14 mouse cellular contexts compared by ENCODE assay signal in genomic region chr1:73507071-73507754, GRCm38 (mm10).
A peak's percentile ranks its signal among the peaks of the same experiment; 100 is the strongest.
DNase-seq lines count a peak whose midpoint lies in the region; ATAC-seq lines count a peak whose summit lies in the region.
"Had no signal": no experiment of that assay in that cellular context is flagged by ENCODE, and none has a peak within 500 bp of the region (broad histone marks: within the 10 kb centered on the region; RNA-seq: fewer than 3 reads in every experiment).

No protein-coding gene starts in this region.

- no peak overlapping the region for H3K4me2 ChIP-seq in stomach, embryonic 14.5 days (replicated peaks; ENCODE audit: low read depth, low read length)
- no peak overlapping the region for H3K4me2 ChIP-seq in forebrain, embryonic 16.5 days (ENCODE audit: low read length)
- H3K4me2 ChIP-seq: heart, embryonic 11.5 days; hindbrain, embryonic 14.5 days; liver, embryonic 15.5 days; midbrain, embryonic 11.5 days had no signal

- no peaks in the 10 kb centered on the region for H3K9me3 ChIP-seq in heart, embryonic 10.5 days
- H3K9me3 ChIP-seq in stomach, embryonic 14.5 days (ENCODE audit: control insufficient read depth, low read depth, low read length), result no peaks in the 10 kb centered on the region
- H3K9me3 ChIP-seq in forebrain, embryonic 16.5 days (ENCODE audit: control insufficient read depth, low read length), result no peaks in the 10 kb centered on the region
- H3K9me3 ChIP-seq: liver, embryonic 15.5 days had no signal

- DNase-seq in heart, postnatal 4 days, result peak; percentile 10
- no peak for DNase-seq in heart, embryonic 10.5 days (ENCODE audit: low spot score)
- DNase-seq in adrenal gland, adult 18-20 months (ENCODE audit: low spot score in 2 of 2), result peak; percentile 31 to 48
- DNase-seq in kidney, adult 8-10 months, result peak; percentile 37 to 60
- DNase-seq in frontal cortex, postnatal 25 days (ENCODE audit: low spot score in 2 of 2), result no peak
- no peak for DNase-seq in spleen, postnatal 36 days (ENCODE audit: low spot score in 2 of 2)
- DNase-seq: forebrain, postnatal 0 days; thymus, postnatal 25 days had no signal

- ATAC-seq in stomach, embryonic 14.5 days (ENCODE audit: insufficient number of reproducible peaks, insufficient read depth, low FRiP score, low read depth), result peak; percentile 42; the same call in 1 of the 2 replicates
- no peak for ATAC-seq in forebrain, embryonic 16.5 days
- ATAC-seq: forebrain, postnatal 0 days had no signal

- 75% methylated on average over 10 of the region's 10 CpGs for WGBS in heart, embryonic 10.5 days
- WGBS in stomach, embryonic 14.5 days, result 30% methylated on average over 10 of the region's 10 CpGs
- WGBS in forebrain, embryonic 16.5 days, result 47% methylated on average over 10 of the region's 10 CpGs

- H3K4me3 ChIP-seq in heart, embryonic 10.5 days, result no peak overlapping the region
- no peak overlapping the region for H3K4me3 ChIP-seq in stomach, embryonic 14.5 days (ENCODE audit: low read depth, low read length)
- no peak overlapping the region for H3K4me3 ChIP-seq in forebrain, embryonic 16.5 days (replicated peaks; ENCODE audit: low read length)
- H3K4me3 ChIP-seq: liver, embryonic 15.5 days had no signal

- H3K4me1 ChIP-seq in heart, embryonic 10.5 days, result 0 out of 2 replicates have a peak, but pooled peaks cover 5% of the 10 kb centered on the region
- H3K4me1 ChIP-seq in stomach, embryonic 14.5 days (ENCODE audit: control insufficient read depth, insufficient read depth, low read length), result peaks cover 2% of the 10 kb centered on the region; the same call in 1 of the 2 replicates
- H3K4me1 ChIP-seq in forebrain, embryonic 16.5 days (replicated peaks; ENCODE audit: control insufficient read depth, insufficient read depth, low read length), result no peaks in the 10 kb centered on the region; the same call in 1 of the 2 replicates
- H3K4me1 ChIP-seq: liver, embryonic 15.5 days had no signal

- no peaks in the 10 kb centered on the region for H3K27me3 ChIP-seq in heart, embryonic 10.5 days (ENCODE audit: insufficient read depth, poor library complexity, severe bottlenecking)
- H3K27me3 ChIP-seq in stomach, embryonic 14.5 days (ENCODE audit: control insufficient read depth, insufficient read depth, low read length), result no peaks in the 10 kb centered on the region
- H3K27me3 ChIP-seq in forebrain, embryonic 16.5 days (replicated peaks; ENCODE audit: control insufficient read depth, insufficient read depth, low read length), result no peaks in the 10 kb centered on the region
- H3K27me3 ChIP-seq: liver, embryonic 15.5 days had no signal

- H3K9ac ChIP-seq in stomach, embryonic 14.5 days (replicated peaks; ENCODE audit: low read depth, low read length), result no peak overlapping the region
- H3K9ac ChIP-seq in forebrain, embryonic 16.5 days (replicated peaks; ENCODE audit: low read depth, low read length), result no peak overlapping the region
- H3K9ac ChIP-seq: forebrain, postnatal 0 days; hindbrain, embryonic 14.5 days; liver, embryonic 15.5 days had no signal

- H3K27ac ChIP-seq in heart, embryonic 10.5 days, result no peak overlapping the region
- no peak overlapping the region; the same call in 1 of the 2 replicates for H3K27ac ChIP-seq in stomach, embryonic 14.5 days (ENCODE audit: low read length)
- H3K27ac ChIP-seq in forebrain, embryonic 16.5 days (ENCODE audit: low read length), result no peak overlapping the region
- H3K27ac ChIP-seq: hindbrain, embryonic 14.5 days; liver, embryonic 15.5 days had no signal

- no peaks in the 10 kb centered on the region for H3K36me3 ChIP-seq in heart, embryonic 10.5 days
- no peaks in the 10 kb centered on the region for H3K36me3 ChIP-seq in stomach, embryonic 14.5 days (ENCODE audit: control insufficient read depth, insufficient read depth, low read length)
- no peaks in the 10 kb centered on the region for H3K36me3 ChIP-seq in forebrain, embryonic 16.5 days (ENCODE audit: control insufficient read depth, insufficient read depth)
- H3K36me3 ChIP-seq: liver, embryonic 15.5 days had no signal

Comparison
In these comparisons a context has a peak if more than half of its experiments do, and no peak if none do; other contexts are left out.
1. DNase-seq: peak in heart, postnatal 4 days (single experiment), adrenal gland, adult 18-20 months (2 of 2) and kidney, adult 8-10 months (2 of 2); none in heart, embryonic 10.5 days (single experiment), frontal cortex, postnatal 25 days (0 of 2) and spleen, postnatal 36 days (0 of 2).